Mouse (Mus musculus) left cerebral cortex, postnatal 10 days (tissue): ENCODE results near the gene Hoxa7. TPM values are rescaled to one million over a fixed set of nuclear protein-coding genes. Genes with fewer than 3 reads are reported as not detected.

Experiments used
- microRNA-seq: library from miRNA; unstranded; fragments of <30 nt; microRNA quantifications from one replicate; pipeline ENCODE4 v1.2.0, GENCODE M21; 2022
- total RNA-seq, 2 experiments: library from RNA; stranded (reverse); gene quantifications; 2 replicates each; pipeline ENCODE4 v1.2.3; 2021

The Hoxa7 gene
- total RNA-seq, 2 experiments from 2014 or later, result not detected

Small RNA genes within 50 kb of the gene (microRNA-seq; reads per million reads assigned to microRNA genes)
- 2.3 reads per million for gene Mir196b

Other genes starting within 250 kb of the Hoxa7 start
- gene Skap2, start 209.3 kb downstream of the Hoxa7 start, total RNA-seq, result 1 to 10 TPM; 6.4 to 7.7 TPM
- gene Hoxa1, start 63.5 kb downstream of the Hoxa7 start, total RNA-seq, result not detected
- gene Hoxa2, start 57.0 kb downstream of the Hoxa7 start, total RNA-seq, result not detected
- not detected for gene 5730596B20Rik, start 44.4 kb downstream of the Hoxa7 start, total RNA-seq
- gene Hoxa4, start 30.1 kb downstream of the Hoxa7 start, total RNA-seq, result not detected
- not detected for gene Hoxa5, start 17.3 kb downstream of the Hoxa7 start, total RNA-seq
- not detected for gene Hoxa6, start 13.1 kb downstream of the Hoxa7 start, total RNA-seq
- not detected for gene Hoxa3, start 8.5 kb downstream of the Hoxa7 start, total RNA-seq
- not detected for gene Gm28308, start 8.5 kb downstream of the Hoxa7 start, total RNA-seq
- gene Hoxa9, start 9.2 kb upstream of the Hoxa7 start, total RNA-seq, result not detected
- not detected for gene Hoxa10, start 19.0 kb upstream of the Hoxa7 start, total RNA-seq
- not detected for gene Hoxa11, start 24.0 kb upstream of the Hoxa7 start, total RNA-seq
- gene Hoxa13, start 39.0 kb upstream of the Hoxa7 start, total RNA-seq, result not detected
- gene Evx1, start 91.6 kb upstream of the Hoxa7 start, total RNA-seq, result not detected